ENCODE assay signal across 27 mouse cellular contexts in the genomic region with DNA sequence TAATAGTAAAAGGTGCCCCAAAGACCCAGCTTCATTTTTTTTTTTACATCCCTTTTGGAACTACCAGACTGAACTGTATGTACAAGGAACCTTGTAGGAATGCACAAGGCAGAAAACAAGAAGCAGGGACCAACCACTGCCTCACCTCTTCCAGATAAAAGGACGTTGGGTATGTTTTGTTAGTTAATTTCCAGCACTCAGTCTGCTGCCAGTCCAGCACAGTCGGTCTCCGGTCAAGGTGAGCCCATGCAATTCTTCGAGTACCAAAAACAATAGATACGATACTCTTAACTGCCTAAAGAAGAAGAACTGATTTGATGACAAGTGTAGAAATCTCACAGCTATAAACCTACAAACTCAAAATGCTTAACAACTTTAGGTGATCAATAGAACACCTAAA. TPM values are rescaled to one million over a fixed set of nuclear protein-coding genes. Genes with fewer than 3 reads are reported as not detected.
"Had no signal": no experiment of that assay in that cellular context is flagged by ENCODE, and none has a peak within 500 bp of the region (broad histone marks: within the 10 kb centered on the region; RNA-seq: fewer than 3 reads in every experiment).

No protein-coding gene starts in this region.

- H3K27ac ChIP-seq: gastrocnemius, adult 2 months; heart, embryonic 10.5 days; heart, embryonic 13.5 days; heart, embryonic 15.5 days; hindbrain, embryonic 13.5 days; hindbrain, embryonic 15.5 days; hindbrain, postnatal 0 days; kidney, embryonic 15.5 days; kidney, postnatal 0 days; left cerebral cortex, adult 2 months; limb, embryonic 13.5 days; limb, embryonic 15.5 days; liver, embryonic 12.5 days; liver, embryonic 14.5 days had no signal

- H3K9ac ChIP-seq: heart, embryonic 13.5 days; heart, embryonic 15.5 days; hindbrain, embryonic 13.5 days; hindbrain, embryonic 15.5 days; kidney, embryonic 15.5 days; limb, embryonic 13.5 days; limb, embryonic 15.5 days; liver, embryonic 12.5 days; liver, embryonic 14.5 days had no signal

- DNase-seq: gastrocnemius, adult 2 months; gastrocnemius, postnatal 14 days; gastrocnemius, postnatal 36 days; heart, adult 18-20 months; heart, postnatal 14 days; heart, postnatal 36 days; kidney, adult 11 months; kidney, adult 2 months; kidney, adult 9 months; kidney, postnatal 14 days; kidney, postnatal 36 days; left cerebral cortex, postnatal 4 days had no signal

- H3K9me3 ChIP-seq: heart, embryonic 10.5 days; heart, embryonic 13.5 days; heart, embryonic 15.5 days; hindbrain, embryonic 13.5 days; hindbrain, embryonic 15.5 days; kidney, embryonic 15.5 days; limb, embryonic 13.5 days; limb, embryonic 15.5 days; liver, embryonic 12.5 days had no signal

- H3K27me3 ChIP-seq: heart, embryonic 13.5 days; heart, embryonic 15.5 days; hindbrain, embryonic 13.5 days; hindbrain, embryonic 15.5 days; kidney, embryonic 15.5 days; limb, embryonic 13.5 days; limb, embryonic 15.5 days; liver, embryonic 12.5 days had no signal

- H3K4me3 ChIP-seq: gastrocnemius, adult 2 months; heart, embryonic 10.5 days; heart, embryonic 13.5 days; heart, embryonic 15.5 days; hindbrain, embryonic 13.5 days; hindbrain, embryonic 15.5 days; kidney, embryonic 15.5 days; layer of hippocampus, adult 2 months; left cerebral cortex, adult 2 months; limb, embryonic 13.5 days; limb, embryonic 15.5 days; liver, embryonic 12.5 days had no signal

RNA-seq across cellular contexts. Expression of a gene that starts 16.1 kb away (rescaled TPM):
- total RNA-seq: hematopoietic stem cell, adult 5-6 weeks had no signal
